Mouse (Mus musculus) T-helper 1 cell (primary cell): Measurements from ENCODE around the gene Rnf144a.

Source experiments
- in situ Hi-C: fragments of 300-600 bp; cut with MboI, MseI; formaldehyde crosslinking; loops from one replicate; pipeline ENCODE4 v1.15.1; 2025; ENCODE audit warnings: high pct_unique_total_duplicates

Rnf144a gene

GRCm38 (mm10) chr12:26410443-26410842 lies 4.6 kb downstream of the Rnf144a start:
- in situ Hi-C loops, result no loop called here

- in situ Hi-C loops, result no loop called here
These were observed 6.3 kb downstream of the Rnf144a start for GRCm38 (mm10) chr12:26408707-26409106.

GRCm38 (mm10) chr12:26404781-26405702 lies 10.0 kb downstream of the Rnf144a start:
- in situ Hi-C loops, result no loop called here

- in situ Hi-C loops, result no loop called here
These were observed 11.5 kb downstream of the Rnf144a start for GRCm38 (mm10) chr12:26403372-26404125.

GRCm38 (mm10) chr12:26401696-26402470 lies 13.2 kb downstream of the Rnf144a start:
- in situ Hi-C loops, result no loop called here

GRCm38 (mm10) chr12:26401254-26401653 lies 13.8 kb downstream of the Rnf144a start:
- in situ Hi-C loops, result no loop called here

- in situ Hi-C loops, result no loop called here
These were observed 14.3 kb downstream of the Rnf144a start for GRCm38 (mm10) chr12:26400762-26401161.

GRCm38 (mm10) chr12:26399391-26399790 lies 15.7 kb downstream of the Rnf144a start:
- in situ Hi-C loops, result no loop called here

GRCm38 (mm10) chr12:26398597-26398996 lies 16.5 kb downstream of the Rnf144a start:
- in situ Hi-C loops, result no loop called here

GRCm38 (mm10) chr12:26394485-26395470 lies 20.3 kb downstream of the Rnf144a start:
- in situ Hi-C loops, result no loop called here

- in situ Hi-C loops, result no loop called here
These were observed 21.8 kb downstream of the Rnf144a start for GRCm38 (mm10) chr12:26393291-26393690.

- in situ Hi-C loops, result no loop called here
These were observed 23.9 kb downstream of the Rnf144a start for GRCm38 (mm10) chr12:26391162-26391561.

GRCm38 (mm10) chr12:26387523-26387922 lies 27.5 kb downstream of the Rnf144a start:
- in situ Hi-C loops, result no loop called here

- in situ Hi-C loops, result no loop called here
These were observed 28.1 kb downstream of the Rnf144a start for GRCm38 (mm10) chr12:26386947-26387346.

- in situ Hi-C loops, result no loop called here
These were observed 28.9 kb downstream of the Rnf144a start for GRCm38 (mm10) chr12:26386189-26386588.

GRCm38 (mm10) chr12:26385735-26386134 lies 29.3 kb downstream of the Rnf144a start:
- in situ Hi-C loops, result no loop called here

- in situ Hi-C loops, result no loop called here
These were observed 33.3 kb downstream of the Rnf144a start for GRCm38 (mm10) chr12:26381730-26382129.

GRCm38 (mm10) chr12:26379797-26380196 lies 35.3 kb downstream of the Rnf144a start:
- in situ Hi-C loops, result no loop called here

GRCm38 (mm10) chr12:26377691-26378090 lies 37.4 kb downstream of the Rnf144a start:
- in situ Hi-C loops, result no loop called here

- in situ Hi-C loops, result no loop called here
These were observed 38.3 kb downstream of the Rnf144a start for GRCm38 (mm10) chr12:26376541-26377323.
